Mouse (Mus musculus): ENCODE results near the gene B4galnt3.

GRCm38 (mm10) chr6:120164765-120165164 lies 129.6 kb downstream of the B4galnt3 start:
- no peak for TF ChIP-seq POLR2A (IDR thresholded peaks at IDR 0.05; ENCODE audit: low read depth, low read length)
- TF ChIP-seq CTCF (IDR thresholded peaks at IDR 0.05; ENCODE audit: extremely low read depth, insufficient read length, insufficient replicate concordance, low read depth, low read length) = no peak

Measured in small intestine, adult 2 months (tissue).